Mouse (Mus musculus): ENCODE measurements at regions not wholly inside any gene's neighbourhood (a gene's known extent, or its start where the extent isn't known, plus 50 kb on each side); places are given as distances from the start of the nearest gene placed in this dataset.
A peak's percentile ranks its signal among the peaks of the same experiment; 100 is the strongest.

GRCm38 (mm10) chr6:143373686-143374273, 206.8 kb downstream of the Etnk1 start:
- DNase-seq = peak; percentile 55 to 57

GRCm38 (mm10) chr6:143375951-143376713, 209.1 kb downstream of the Etnk1 start:
- DNase-seq = no peak

GRCm38 (mm10) chr6:143377121-143377520, 210.1 kb downstream of the Etnk1 start:
- no peak for DNase-seq

- DNase-seq = no peak
Measured at GRCm38 (mm10) chr6:143378126-143378525, 211.1 kb downstream of the Etnk1 start.

- no peak for DNase-seq
Measured at GRCm38 (mm10) chr6:143380490-143380889, 213.5 kb downstream of the Etnk1 start.

- DNase-seq = no peak
Measured at GRCm38 (mm10) chr6:143386597-143387450, 219.8 kb downstream of the Etnk1 start.

- DNase-seq = no peak
Measured at GRCm38 (mm10) chr6:143393543-143394207, 226.7 kb downstream of the Etnk1 start.

DNA sequence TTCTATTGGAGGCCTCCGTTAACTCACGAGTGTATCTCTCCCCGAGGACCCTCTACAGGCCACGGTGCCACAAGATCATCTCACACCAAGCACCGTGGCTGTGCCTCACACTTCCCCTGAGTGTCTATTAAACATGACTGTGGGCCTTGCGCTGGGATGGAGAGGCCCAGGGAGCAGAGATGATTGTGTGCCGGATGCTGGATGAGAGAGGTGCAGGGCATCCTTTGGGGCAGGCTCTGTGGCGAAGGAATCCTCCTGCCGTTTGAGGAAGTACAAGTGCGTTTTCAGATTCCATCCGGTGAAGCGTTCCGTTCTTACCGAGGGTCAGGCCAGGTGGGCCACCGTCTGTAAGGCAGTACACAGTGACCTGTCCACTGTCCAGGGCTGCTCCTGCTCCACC, 227.4 kb downstream of the Etnk1 start:
- DNase-seq = no peak

GRCm38 (mm10) chr6:143401436-143401835, 234.4 kb downstream of the Etnk1 start:
- DNase-seq = peak in 1 of 2 experiments; percentile 11

DNA sequence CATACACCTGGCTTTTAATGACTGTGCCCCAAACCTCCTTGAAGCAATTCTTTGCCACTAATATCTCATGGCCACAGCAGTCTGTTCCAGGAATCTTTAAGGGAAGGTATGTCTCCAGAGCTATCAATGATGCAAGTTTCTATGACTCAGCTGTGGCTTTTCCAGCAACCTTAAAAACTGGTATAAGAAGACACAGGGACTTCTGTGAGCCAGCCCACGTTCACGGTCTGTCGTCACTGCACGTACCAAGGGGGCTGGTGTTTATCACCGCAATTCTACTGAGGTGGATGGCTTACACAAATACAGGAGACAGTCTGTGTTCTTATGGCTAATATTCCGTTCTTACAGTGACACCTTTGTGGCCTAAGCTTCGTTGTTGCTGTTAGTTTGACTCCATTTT, 234.9 kb downstream of the Etnk1 start:
- no peak for DNase-seq

DNA sequence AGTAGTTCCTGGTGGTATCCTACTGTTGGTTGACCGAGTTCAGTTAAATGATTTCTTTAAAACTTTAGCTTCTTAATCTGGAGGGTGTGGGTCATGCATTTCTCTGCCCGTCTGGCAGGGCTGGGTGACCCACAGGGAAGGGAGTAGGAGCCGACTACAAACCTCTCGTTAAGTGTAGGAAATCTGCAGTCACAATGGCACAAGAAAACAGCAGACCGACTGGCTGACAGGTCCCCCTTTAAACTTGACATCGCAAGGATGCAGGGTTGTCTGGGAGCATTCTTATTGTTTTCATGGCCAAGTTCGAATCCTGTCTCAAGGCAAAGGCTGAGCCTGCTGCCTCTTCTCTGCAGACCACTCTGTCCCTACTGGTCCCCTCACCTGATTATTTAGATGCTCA, 235.7 kb downstream of the Etnk1 start:
- DNase-seq = no peak

DNA sequence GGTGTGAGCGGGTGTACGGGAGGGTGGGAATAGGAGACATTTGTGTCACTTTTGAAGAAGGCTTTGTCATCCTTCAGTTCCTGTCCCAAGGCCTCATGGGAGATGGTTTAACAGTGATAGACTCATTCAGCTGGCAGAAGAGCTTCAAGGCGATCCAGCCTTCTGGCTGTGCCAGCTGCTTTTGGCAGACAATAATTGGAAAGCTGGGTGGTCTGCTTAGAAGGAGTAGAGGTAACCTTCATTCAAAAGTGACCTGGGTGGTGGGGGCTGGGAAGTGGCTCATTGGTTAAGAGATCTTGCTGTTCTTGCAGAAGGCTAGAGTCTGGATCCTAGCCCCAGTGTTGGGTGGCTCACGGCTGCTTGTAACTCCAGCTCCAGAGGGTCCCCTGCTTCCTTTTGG, 237.5 kb downstream of the Etnk1 start:
- DNase-seq = no peak

- no peak for DNase-seq
Measured at GRCm38 (mm10) chr6:143412056-143412455, 245.0 kb downstream of the Etnk1 start.

DNA sequence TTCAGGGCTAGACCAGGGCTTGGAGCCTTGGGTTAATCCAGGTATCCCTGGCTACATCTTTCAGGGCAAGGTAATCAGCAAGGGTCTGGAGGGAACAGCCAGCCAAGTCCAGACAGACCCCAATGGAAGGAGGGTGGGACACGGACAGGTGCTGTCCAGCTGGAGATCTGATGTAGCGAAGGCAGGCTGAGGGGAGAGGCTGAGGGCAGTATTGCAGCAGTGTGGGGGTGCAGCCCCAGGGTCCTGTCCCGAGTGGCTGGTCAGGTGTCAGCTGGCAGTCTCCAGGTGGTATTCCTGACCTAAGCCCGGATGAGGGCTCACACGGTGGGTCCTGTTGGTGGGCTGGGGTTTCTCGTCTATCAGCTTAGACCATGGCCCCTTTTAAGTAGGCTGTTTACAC, 245.7 kb downstream of the Etnk1 start:
- no peak for DNase-seq

DNA sequence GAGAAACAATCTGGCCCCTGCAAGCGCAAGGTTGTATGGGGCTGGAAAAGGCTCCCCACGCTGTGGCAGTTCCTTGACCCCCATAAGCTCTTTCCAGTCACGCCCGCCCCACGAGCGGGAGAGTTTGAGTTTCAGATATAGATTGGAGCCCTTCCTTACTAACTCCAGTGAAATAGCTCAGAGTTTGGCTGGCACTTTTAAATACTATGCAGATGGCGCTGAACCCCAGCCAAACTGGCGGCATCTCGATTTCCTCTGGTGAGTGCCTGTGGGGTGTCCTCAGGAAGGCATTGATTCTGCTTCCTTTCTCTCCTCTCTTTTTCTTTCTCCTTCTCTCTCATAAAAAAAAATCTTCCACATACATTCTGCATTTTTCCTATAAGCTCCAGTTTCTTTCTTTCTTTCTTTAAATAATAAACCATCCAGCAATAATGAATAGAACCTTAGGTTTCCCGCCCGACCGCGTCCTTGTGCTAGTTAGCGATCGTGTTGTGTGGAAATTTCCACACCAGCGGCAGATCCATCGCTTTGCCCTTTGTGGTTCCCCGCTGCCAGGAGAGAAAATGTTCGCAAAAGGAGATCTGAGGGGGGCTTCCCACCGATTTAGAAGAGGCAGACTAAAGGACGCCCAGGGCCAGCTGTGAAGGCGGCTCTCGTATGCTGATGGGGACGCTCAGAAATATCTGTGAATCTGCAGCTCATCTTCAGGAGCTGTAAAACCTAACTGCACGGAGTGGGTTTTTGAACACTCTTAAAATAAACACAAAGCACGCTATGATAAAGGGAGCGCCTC, 247.8 kb downstream of the Etnk1 start:
- no peak for DNase-seq

DNA sequence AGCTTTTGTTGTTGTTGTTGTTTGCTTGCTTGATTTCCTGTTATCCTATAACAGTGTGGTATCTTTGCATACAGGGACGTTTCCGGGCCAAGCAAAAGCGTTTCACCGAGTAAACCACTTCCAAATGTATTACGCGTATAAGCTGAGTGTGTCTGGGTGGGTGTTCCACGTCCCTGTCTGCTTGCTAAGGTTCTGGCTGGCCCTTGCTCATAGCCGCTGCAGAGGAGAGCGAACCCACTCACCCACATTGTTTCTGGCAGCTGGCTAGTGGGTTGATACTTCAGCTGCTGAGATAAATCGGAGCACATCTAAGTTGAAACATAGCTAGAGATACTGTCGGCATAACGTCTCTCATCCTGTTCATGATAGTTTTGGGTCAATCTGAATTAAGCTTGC, 248.4 kb downstream of the Etnk1 start:
- DNase-seq = no peak

- no peak for DNase-seq
Measured at GRCm38 (mm10) chr6:143419872-143420271, 252.9 kb downstream of the Etnk1 start.

DNA sequence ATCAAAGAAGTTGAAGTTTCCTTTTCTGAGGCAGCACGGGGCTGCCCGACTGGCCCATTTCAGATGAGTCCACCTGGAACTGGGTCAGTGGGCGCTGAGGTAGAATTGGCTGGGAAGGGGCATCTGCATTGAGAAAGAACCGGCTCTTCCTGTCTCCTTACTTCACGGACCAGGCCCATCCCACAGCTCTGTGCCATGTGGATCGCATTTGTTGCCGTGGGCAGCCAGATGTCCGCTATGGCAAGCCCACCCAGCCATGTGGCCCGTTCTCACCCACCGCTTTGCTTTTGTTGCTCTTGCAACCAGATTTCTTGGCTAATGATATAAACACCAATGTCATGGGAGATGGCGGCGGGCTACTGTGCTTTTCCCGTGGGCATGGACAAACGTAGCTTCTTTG, 256.0 kb downstream of the Etnk1 start:
- no peak for DNase-seq

DNA sequence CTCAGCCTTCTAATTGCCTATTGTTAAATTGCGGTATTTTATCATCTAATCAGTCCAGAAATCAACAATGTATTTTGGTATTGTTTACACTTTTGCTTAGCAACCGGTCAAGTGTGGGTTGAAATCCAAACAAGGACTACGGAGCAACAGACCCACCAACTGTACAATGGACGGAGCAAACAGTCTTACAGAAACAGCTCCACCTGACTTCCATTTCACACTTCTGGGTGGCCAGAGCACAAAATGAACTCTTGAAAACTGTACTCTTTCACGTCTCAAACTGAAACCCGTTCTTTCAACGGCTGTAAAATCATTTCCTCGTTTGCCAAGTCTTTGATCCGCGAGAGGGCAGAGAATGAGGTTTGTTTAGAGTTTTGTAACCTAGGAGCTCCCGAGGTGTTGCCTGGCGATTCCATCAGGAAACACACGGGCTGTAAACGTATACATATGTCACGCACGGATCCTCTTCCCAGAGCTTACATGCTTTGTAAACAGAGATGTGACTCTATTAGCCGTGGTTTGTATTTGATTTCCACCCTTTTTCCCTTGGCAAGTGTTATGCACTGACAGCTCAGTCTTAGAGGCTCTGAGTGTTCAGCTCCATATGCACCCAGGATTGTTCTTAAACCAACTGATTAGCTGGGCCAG, 258.3 kb downstream of the Etnk1 start:
- DNase-seq = peak in 1 of 2 experiments; percentile 35

DNA sequence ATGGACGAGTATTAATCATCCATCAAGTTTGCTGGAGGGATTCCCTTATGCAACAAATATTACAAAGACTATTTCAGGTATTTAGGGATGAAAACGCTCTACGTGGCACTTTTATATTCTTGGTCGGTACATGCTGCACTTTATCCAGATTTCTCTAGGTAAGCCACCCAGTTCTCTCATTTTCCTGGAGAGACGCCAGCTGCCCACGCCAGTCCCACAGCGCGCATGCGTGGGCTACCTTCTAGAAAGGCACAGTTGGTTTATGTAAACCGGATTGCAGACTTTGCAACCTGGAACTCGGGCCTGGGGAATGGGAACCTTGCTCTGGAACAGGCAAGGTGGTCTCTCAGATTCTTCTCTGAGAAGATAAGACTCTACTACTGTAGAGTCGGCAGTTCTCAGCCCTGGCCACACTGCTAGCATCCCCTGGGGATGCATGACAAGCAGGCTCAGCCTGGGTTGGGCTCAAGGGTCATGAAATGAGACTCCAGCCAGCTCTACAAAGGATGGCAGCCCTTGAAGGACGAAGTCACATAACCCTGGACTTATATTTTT, 265.0 kb downstream of the Etnk1 start:
- DNase-seq = no peak
